Mouse (Mus musculus) thymus, postnatal 36 days (tissue): Measurements from ENCODE around the gene Pla2g4d.
"Not testable (repeated sequence)": the region's sequence is repeated elsewhere in the genome, so short reads cannot be mapped to it uniquely, and the experiment has no call there.

Experiments
- DNase-seq, 2 experiments: peaks; one replicate each; pipeline ENCODE4 v3.0.0; 2022; ENCODE audit warnings: mixed read lengths in 2 of 2

The Pla2g4d gene

GRCm38 (mm10) chr2:120256259-120256658, 32.7 kb downstream of the Pla2g4d start:
- no peak for DNase-seq

GRCm38 (mm10) chr2:120252644-120253043, 36.4 kb downstream of the Pla2g4d start:
- DNase-seq: no peak

- DNase-seq: no peak
Observed at GRCm38 (mm10) chr2:120245421-120246016, 43.5 kb downstream of the Pla2g4d start.

GRCm38 (mm10) chr2:120244679-120245420, 44.1 kb downstream of the Pla2g4d start, which contains the start of gene Pla2g4e:
Pla2g4e (minus strand) TSS chr2:120245335.
- DNase-seq: no peak

GRCm38 (mm10) chr2:120243995-120244394, 45.0 kb downstream of the Pla2g4d start:
- no peak for DNase-seq

- no peak for DNase-seq
Observed at GRCm38 (mm10) chr2:120242791-120243467, 46.1 kb downstream of the Pla2g4d start.

GRCm38 (mm10) chr2:120238733-120239132, 50.3 kb downstream of the Pla2g4d start:
- DNase-seq: not testable (repeated sequence)

GRCm38 (mm10) chr2:120237784-120238183, 51.2 kb downstream of the Pla2g4d start:
- DNase-seq: no peak

- no peak for DNase-seq
Observed at GRCm38 (mm10) chr2:120235947-120236640, 52.9 kb downstream of the Pla2g4d start.

GRCm38 (mm10) chr2:120235381-120235780, 53.6 kb downstream of the Pla2g4d start:
- no peak for DNase-seq

GRCm38 (mm10) chr2:120231642-120232041, 57.4 kb downstream of the Pla2g4d start:
- no peak for DNase-seq
